Mouse (Mus musculus) monocyte, adult 5-6 weeks (primary cell): ENCODE data around the gene Dapp1. TPM values are rescaled to one million over a fixed set of nuclear protein-coding genes. Genes with fewer than 3 reads are reported as not detected.

Experiments used
- ATAC-seq: fragments of 153-309, 156-312 bp; replicated peaks from 2 replicates; pipeline ENCODE4 v1.8.0; 2017; ENCODE audit warnings: mild to moderate bottlenecking; ENCODE audit not compliant: low TSS enrichment, insufficient number of reproducible peaks, severe bottlenecking, poor library complexity, low FRiP score
- total RNA-seq: library from RNA; stranded (forward); fragments of 200-1000, 200-491, 200-594 nt; gene quantifications from 3 replicates; pipeline ENCODE4 v1.2.3, GENCODE M21; 2017

The Dapp1 gene
- total RNA-seq, result 99.7 to 113 TPM (median 103 TPM) in 3 replicates

DNA sequence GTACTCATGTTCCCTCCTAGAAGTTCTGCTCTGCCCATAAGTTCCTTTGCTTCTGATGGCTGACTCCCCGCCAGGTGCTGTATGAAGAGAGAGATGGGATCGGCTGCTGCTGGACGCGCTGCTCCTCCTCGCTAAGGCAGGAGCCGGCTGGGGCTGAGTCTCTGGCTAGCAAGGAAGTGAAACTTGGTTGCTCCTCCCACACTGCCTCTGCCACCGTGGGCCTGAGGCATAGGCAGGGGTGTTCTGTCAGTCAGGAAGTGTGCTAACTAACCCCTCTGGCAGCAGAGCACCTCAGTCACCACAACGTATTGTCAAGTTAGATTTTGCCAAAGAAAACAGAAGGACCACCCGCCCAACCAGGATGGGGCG, at the start of gene Dapp1:
Gene Dapp1 (minus strand): TSS at position 164 of the 369 bp plus-strand sequence.
- peak; percentile 97 for ATAC-seq

GRCm38 (mm10) chr3:138030563-138030962, 49.2 kb upstream of the Dapp1 start:
- ATAC-seq, result no peak

GRCm38 (mm10) chr3:138029351-138029750, 48.0 kb upstream of the Dapp1 start:
- ATAC-seq, result no peak

DNA sequence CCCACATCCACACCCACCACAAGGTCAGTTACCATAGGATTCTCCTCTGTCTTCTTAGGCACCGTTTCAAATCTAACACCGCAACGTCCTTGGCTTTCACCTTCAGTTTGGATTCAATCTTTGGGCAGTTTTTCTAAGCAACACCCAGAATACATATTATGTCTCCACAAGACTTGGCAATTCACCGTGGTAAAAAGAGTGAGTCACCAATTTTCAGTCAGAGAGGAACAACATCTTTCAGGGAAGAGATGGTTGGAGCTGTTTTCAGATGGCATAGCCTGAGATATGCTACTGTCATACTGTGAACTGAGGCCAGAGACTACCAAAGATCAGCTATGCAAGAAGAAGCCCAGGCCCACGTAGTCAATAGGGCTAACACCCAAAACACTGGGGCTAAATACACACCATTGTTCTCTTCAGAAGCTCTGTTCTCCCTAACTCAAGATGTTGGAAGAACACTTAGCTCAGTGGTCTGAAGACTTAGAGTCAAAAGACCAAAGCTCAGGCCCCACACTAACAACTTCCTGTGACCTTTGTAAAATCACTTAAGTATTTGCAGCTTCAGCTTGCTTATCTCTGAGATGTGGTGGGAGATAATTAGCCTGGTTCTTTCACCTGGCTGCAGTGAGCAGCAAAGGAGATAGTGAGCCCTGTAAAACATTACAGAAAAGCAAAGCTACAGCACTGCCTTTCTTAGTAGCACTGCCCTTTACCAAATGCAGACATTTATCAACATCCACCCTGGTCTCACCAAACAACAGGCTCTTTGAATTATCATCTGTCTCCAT, 46.4 kb upstream of the Dapp1 start:
- ATAC-seq, result no peak

DNA sequence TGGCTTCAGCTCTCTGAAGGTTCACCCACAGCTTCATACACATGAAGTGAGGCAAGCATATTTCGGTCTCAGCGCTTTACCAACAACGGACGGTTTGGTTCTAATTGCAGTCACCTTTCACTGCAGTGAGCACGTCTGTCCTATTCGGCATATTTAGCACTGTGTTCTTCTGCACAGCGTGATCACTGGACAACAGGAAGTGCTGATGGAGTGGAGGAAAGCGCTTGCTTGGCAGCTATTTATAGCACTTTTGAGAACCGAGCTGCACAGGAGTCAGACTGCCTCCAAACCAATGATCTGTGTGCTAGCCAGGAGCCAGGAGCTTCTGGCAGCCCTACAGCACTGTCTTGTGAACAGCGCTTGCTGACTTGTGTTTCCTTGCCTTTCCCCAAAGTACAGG, 44.9 kb upstream of the Dapp1 start:
- no peak for ATAC-seq

GRCm38 (mm10) chr3:138022651-138023050, 41.3 kb upstream of the Dapp1 start:
- no peak for ATAC-seq

DNA sequence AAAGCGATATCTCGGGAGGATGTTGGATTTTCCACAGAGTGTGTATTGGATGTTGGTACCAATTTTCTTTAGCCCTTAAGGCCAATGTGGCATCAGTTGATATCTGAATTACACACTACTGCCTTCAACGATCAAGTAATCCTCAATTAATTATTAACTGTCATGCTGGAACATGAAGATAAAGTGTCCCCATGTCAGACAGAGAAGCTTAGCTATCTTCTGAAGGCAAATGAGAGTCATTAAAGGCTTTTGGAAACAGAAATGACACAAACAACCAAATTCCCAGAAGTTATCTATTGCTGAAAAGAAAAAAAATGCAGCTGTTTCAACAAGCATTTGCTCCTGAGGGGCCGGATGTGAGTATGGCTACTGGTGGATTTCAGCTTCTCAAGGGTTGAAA, 40.7 kb upstream of the Dapp1 start:
- ATAC-seq, result no peak

GRCm38 (mm10) chr3:138016810-138017209, 35.5 kb upstream of the Dapp1 start:
- no peak for ATAC-seq

GRCm38 (mm10) chr3:138014725-138015124, 33.4 kb upstream of the Dapp1 start:
- no peak for ATAC-seq

GRCm38 (mm10) chr3:138012351-138012750, 31.0 kb upstream of the Dapp1 start:
- no peak for ATAC-seq

DNA sequence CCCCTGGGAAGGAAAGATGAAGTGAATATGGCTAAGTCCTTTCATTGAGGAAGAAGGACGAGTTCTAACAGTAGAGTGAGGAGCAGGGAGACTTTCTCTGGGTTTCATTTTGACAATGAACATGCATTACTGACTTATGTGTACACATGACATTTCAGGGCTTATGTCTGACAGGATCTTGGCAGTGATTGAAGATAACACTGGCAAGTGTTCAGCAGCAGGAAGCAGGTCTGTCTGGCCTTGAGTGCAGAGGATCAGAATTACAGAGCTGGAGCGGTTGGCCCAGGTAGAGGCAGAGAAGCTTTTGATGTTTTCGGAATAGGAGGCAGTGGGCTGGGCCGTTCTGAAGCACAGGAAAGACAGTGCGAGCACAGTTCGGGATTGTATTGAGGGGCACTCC, 26.8 kb upstream of the Dapp1 start:
- ATAC-seq, result no peak

- ATAC-seq, result no peak
Observed at GRCm38 (mm10) chr3:138006896-138007295, 25.6 kb upstream of the Dapp1 start.

GRCm38 (mm10) chr3:138003264-138003663, 21.9 kb upstream of the Dapp1 start:
- ATAC-seq, result no peak

DNA sequence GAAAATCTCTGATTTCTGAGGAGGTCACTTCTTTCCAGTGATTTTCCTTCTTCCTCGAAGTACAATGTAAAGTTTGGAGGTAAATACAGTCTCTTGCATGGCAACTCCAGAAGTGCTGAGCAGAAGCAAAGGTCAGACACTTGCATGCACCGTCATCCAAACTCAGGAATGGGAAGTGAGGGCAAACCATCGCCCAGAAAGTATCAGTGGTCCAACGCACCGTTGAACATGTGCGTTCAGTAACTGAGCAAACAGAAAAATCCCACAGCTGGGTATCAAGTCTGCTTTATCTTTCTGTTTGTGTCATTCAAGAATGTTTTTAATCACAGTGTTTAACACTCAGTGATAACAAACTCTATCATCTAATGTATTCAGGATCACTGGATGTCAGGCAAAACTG, 21.2 kb upstream of the Dapp1 start:
- ATAC-seq, result no peak

GRCm38 (mm10) chr3:138001865-138002264, 20.5 kb upstream of the Dapp1 start:
- ATAC-seq, result no peak

DNA sequence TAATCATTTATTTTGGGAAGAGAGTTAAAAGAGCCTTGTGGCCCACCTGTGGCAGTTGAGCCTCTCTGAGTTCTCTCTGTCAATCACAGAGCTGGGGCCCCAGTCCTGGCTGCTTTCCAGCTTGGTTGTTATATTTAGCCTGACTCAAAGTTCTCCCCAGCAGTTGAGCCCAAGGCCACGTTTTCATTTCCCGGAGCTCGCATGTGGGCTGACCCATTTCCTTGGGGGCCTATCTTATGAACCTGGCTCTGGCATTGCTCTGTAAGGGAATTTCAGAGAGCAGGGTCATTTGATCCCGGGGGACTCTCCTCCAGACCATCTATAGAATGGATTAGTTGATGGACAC, 19.4 kb upstream of the Dapp1 start:
- ATAC-seq, result no peak

GRCm38 (mm10) chr3:138000062-138000723, 18.8 kb upstream of the Dapp1 start:
- ATAC-seq, result no peak

- ATAC-seq, result no peak
Observed at GRCm38 (mm10) chr3:137999224-137999790, 18.0 kb upstream of the Dapp1 start.

DNA sequence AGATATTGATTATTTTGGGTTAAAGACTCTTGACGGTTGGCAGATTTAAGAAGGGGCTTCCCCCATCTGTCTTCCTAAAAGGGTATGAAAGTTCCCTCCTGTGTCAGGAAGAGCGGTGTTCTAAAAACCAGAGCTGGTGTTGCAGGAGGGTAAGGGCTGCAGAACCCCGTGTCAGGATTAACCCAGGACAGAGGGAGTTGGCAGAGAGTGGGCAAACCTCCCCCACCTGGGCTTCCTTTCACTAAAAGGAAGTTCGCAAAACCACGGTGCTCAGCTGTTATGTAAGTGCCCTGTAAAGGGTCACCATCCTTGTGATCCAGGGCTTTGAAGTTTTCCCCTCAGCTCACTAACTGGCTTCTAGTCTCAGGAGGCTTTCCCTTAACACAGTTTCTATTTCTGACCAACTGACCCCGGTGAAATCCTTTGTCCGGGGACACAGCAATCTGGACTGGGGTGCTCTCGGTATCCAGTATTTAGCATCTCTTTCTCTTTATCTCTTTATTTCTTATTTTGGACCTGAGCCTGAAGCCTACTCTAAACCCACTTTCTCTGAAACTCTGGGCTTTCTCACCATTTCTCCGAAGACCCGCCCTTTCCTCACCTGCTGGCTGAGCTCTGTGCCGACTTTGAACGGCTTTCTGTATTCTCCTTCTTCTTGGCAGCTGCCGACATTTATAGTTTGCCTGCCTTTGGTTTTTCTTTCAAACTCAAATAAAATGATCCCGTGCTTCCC, 17.3 kb upstream of the Dapp1 start:
- no peak for ATAC-seq
